Mouse (Mus musculus): ENCODE measurements around the gene Asic5. TPM values are rescaled to one million over a fixed set of nuclear protein-coding genes. Genes with fewer than 3 reads are reported as not detected.

The Asic5 gene
- polyA plus RNA-seq, 1 experiment from 2014 or later = not detected

DNA sequence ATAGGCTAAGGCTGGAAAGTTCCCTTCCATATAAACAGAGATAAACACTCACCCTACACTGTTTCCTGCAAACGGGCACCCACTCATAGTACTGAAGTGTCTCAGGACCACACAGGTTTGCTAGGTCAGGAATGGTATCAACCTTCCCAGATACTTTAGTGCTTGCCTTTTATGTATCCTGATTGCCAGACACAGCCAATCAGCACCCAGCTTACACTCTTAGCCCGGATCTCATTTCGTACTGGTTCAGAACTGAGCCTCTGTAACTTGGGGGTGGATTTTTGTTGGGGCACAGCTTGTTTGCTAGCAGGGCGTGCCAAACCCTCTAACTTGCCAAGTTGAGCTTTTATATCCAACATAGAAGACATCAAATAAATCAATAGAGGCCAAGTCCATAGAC is 6.5 kb upstream of the Asic5 start:
- no peaks in the 10 kb centered on the region for H3K27me3 ChIP-seq
- no peaks in the 10 kb centered on the region for H3K36me3 ChIP-seq
- no peak for ATAC-seq (ENCODE audit: low read depth)
- H3K9me3 ChIP-seq (replicated peaks) = no peaks in the 10 kb centered on the region
- H3K9ac ChIP-seq = no peak overlapping the region
- 39% methylated on average over 4 of the region's 4 CpGs for WGBS (ENCODE audit: insufficient replicate concordance)
- H3K4me2 ChIP-seq = no peak overlapping the region
- no peak overlapping the region for H3K4me3 ChIP-seq (replicated peaks)
- H3K27ac ChIP-seq = no peak overlapping the region
- H3K4me1 ChIP-seq (replicated peaks) = no peaks in the 10 kb centered on the region
- no peak for DNase-seq

DNA sequence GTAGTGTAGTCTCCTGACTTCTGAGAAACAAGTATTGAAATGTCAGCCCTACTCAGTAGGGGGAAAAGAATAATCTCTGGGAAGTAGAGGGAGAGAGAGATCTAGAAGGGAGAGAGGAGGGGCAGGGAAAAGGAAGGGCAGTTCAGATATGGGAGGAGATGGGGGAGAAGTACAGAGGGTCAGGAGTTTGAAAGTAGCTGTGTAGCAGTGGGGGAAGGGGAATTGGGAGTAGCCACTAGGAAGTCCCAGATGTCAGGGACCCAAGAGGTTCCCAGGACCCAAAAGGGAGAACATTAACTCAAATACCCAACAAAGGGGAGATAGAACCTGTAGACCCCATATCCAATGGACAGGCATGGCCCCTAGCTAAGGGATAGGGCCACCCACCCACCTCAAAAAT is 6.0 kb upstream of the Asic5 start, which contains the start of gene Tdo2:
Gene Tdo2, minus strand, starts transcription at position 101 of the 400 bp plus-strand sequence.
- ATAC-seq (ENCODE audit: low read depth) (no peak), DNase-seq (no peak)
- Histone ChIP-seq H3K9ac (no peak within 1 kb of the TSS), H3K27ac (no peak within 1 kb of the TSS), H3K4me2 (no peak within 1 kb of the TSS), H3K27me3 (no peaks in the 10 kb centered on the region), H3K4me1 (replicated peaks) (no peaks in the 10 kb centered on the region), H3K9me3 (replicated peaks) (no peaks in the 10 kb centered on the region), H3K36me3 (no peaks in the 10 kb centered on the region), H3K4me3 (replicated peaks) (no peak within 1 kb of the TSS)

DNA sequence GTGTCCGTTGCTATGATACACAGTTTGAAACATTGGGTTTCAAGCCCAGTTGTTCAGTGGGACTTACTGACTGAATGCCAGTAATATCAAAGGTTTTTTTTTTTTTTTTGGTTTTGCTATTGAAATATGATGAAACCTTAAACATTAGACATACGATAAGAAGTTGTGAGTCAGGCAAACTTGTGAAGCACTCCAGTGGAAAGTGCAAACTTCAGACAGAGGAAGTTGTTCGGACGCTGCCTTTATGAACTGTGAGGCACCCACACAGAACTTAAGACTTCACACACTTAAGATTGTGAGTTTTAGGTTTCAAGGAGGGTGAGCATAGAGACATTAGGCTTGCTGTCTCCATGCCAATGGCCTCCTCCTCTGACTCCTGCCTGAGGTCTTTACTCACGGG is 514 bp upstream of the Asic5 start:
- Histone ChIP-seq H3K4me1 (replicated peaks) (no peaks in the 10 kb centered on the region), H3K4me2 (no peak overlapping the region), H3K36me3 (no peaks in the 10 kb centered on the region), H3K9me3 (replicated peaks) (no peaks in the 10 kb centered on the region), H3K27me3 (no peaks in the 10 kb centered on the region), H3K27ac (no peak overlapping the region), H3K9ac (no peak overlapping the region), H3K4me3 (replicated peaks) (no peak overlapping the region)
- no peak for ATAC-seq (ENCODE audit: low read depth)
- WGBS (ENCODE audit: insufficient replicate concordance) = 66% methylated on average over 5 of the region's 5 CpGs
- no peak for DNase-seq

DNA sequence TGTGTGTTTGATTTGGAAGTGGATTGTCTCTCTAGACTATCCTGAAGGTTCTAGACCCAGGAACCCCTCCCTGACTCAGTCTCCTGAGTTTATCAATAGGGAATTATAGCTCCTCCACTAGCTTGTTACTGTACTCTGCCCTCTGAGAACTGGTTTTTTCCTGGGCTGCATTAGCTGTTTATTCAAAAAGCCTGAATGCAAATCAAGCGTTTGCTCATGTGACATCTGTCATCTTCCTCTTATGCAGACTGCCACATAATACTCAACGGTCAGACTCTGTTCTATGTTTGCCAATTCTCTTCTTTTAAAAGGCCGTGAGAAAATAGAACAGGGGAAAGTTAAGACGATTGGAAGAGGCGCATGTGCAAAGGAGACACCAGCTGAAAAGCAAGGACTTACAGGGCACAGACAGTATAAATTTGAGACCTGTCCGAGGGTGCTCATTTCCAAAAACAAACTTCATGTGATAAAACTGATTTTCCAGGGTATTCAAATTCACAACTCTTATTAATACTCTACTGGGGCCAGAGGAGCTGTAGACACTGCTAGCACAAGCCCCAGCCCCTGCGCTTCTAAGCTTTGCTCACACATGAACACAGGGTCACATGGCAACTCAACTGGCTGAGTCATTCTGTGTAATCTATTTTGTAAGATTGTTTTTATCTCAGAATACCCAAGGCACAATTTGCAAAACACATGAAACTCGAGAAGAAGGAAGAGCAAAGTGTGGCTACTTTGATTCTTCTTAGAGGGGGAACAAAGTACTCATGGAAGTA is 1.2 kb downstream of the Asic5 start:
- Histone ChIP-seq H3K9ac (no peak overlapping the region), H3K36me3 (no peaks in the 10 kb centered on the region), H3K27ac (no peak overlapping the region), H3K4me2 (no peak overlapping the region), H3K4me1 (replicated peaks) (no peaks in the 10 kb centered on the region), H3K4me3 (replicated peaks) (no peak overlapping the region), H3K27me3 (no peaks in the 10 kb centered on the region), H3K9me3 (replicated peaks) (no peaks in the 10 kb centered on the region)
- DNase-seq (no peak), ATAC-seq (ENCODE audit: low read depth) (no peak)
- WGBS (ENCODE audit: insufficient replicate concordance) = 53% methylated on average over 8 of the region's 8 CpGs

DNA sequence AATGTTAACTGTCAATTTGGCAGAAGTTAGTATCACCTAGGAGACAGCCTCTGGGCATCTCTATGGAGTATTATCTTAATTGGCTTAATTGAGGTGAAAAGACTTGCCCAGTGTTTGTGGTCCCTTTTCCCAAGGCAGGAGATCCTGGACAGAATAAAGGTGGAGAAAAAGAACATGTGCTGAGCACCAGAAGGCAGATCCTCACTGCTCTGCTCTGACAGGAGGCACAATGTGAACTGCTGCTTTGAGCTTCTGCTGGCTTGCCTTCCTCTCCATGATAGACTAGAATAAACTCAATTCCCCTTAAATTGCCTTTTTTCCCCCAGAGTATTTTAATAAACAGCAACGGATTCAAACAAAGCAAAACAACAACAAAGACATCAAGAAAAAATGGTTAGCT is 3.0 kb downstream of the Asic5 start:
- Histone ChIP-seq H3K36me3 (no peaks in the 10 kb centered on the region), H3K4me1 (replicated peaks) (0 out of 2 replicates have a peak, but pooled peaks cover 4% of the 10 kb centered on the region), H3K4me2 (no peak overlapping the region), H3K27ac (no peak overlapping the region), H3K4me3 (replicated peaks) (no peak overlapping the region), H3K27me3 (no peaks in the 10 kb centered on the region), H3K9me3 (replicated peaks) (no peaks in the 10 kb centered on the region), H3K9ac (no peak overlapping the region)
- DNase-seq (no peak), ATAC-seq (ENCODE audit: low read depth) (no peak)
- 36% methylated on average over 1 of the region's 1 CpGs for WGBS (ENCODE audit: insufficient replicate concordance)

DNA sequence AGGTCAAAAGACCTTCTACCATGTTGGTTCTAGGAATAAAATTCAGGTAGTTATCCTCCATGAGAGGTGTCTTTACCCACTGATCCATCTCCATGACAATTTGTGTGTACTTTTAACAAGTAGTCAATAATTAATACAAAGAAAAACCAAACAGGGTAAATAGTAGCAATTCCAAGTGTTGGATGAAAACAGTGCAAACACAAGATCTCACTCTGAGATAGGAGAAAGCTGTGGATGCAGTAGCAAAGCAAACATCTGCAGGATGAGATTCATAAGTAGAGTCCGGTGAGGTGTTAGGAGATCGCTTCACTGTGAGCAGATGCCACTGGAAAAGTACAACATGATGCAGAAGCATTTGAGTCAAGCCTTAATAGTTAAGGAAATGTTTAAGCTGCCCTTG is 4.0 kb downstream of the Asic5 start:
- Histone ChIP-seq H3K27ac (no peak overlapping the region), H3K27me3 (no peaks in the 10 kb centered on the region), H3K9me3 (replicated peaks) (no peaks in the 10 kb centered on the region), H3K4me1 (replicated peaks) (0 out of 2 replicates have a peak, but pooled peaks cover 4% of the 10 kb centered on the region), H3K4me3 (replicated peaks) (no peak overlapping the region), H3K4me2 (no peak overlapping the region), H3K36me3 (no peaks in the 10 kb centered on the region), H3K9ac (no peak overlapping the region)
- DNase-seq = no peak
- no peak for ATAC-seq (ENCODE audit: low read depth)
- WGBS (ENCODE audit: insufficient replicate concordance) = 72% methylated on average over 2 of the region's 2 CpGs

DNA sequence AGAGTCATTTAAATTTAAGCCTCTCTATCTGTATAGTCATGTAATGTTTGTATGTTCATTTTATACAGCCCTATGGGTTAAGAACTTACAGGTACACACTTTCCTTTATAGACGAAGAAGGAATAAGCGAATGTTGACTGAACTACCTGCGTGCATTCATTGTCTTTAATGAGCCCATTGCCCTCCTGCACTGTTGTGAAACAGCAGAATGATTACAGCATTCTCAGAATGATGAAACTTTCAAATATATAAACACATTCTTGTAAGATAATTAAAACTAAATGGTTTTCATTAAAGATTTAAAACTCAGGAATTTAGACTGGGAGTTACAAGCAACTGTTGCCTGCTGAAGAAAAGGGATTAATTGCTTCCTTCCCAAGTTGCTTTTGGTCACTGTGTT is 5.5 kb downstream of the Asic5 start:
- DNase-seq (no peak), ATAC-seq (ENCODE audit: low read depth) (no peak)
- H3K4me1 ChIP-seq (replicated peaks) = 0 out of 2 replicates have a peak, but pooled peaks cover 4% of the 10 kb centered on the region
- WGBS (ENCODE audit: insufficient replicate concordance) = 76% methylated on average over 3 of the region's 3 CpGs
- H3K27me3 ChIP-seq = no peaks in the 10 kb centered on the region
- H3K4me3 ChIP-seq (replicated peaks) = no peak overlapping the region
- no peak overlapping the region for H3K9ac ChIP-seq
- no peaks in the 10 kb centered on the region for H3K9me3 ChIP-seq (replicated peaks)
- H3K4me2 ChIP-seq = no peak overlapping the region
- H3K27ac ChIP-seq = no peak overlapping the region
- no peaks in the 10 kb centered on the region for H3K36me3 ChIP-seq

DNA sequence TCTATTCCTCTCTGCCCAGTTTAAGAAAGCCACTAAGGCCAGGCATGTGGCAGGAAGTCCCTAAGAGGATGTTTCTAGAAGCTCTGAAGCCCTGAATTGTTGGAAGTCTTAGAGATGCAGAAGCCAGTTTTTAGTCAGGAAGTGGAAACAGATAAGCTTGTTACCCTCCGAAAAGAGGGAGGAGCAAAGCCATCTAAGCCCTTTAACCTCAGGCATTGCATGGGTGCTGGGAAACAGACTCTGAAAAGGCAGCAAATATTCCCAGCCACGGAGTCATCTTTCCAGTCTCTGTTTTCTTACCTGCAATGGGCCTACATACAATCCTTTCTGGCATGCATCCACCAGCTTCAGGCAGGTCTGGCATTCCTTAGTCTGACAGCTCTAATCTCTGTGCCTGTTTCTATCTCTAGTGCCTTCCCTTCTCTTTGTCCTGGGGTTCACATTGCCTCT is 7.6 kb downstream of the Asic5 start:
- no peak overlapping the region for H3K4me2 ChIP-seq
- no peak overlapping the region for H3K4me3 ChIP-seq (replicated peaks)
- no peak overlapping the region for H3K27ac ChIP-seq
- ATAC-seq (ENCODE audit: low read depth) (no peak), DNase-seq (no peak)
- 13% methylated on average over 2 of the region's 2 CpGs for WGBS (ENCODE audit: insufficient replicate concordance)
- 0 out of 2 replicates have a peak, but pooled peaks cover 4% of the 10 kb centered on the region for H3K4me1 ChIP-seq (replicated peaks)
- no peak overlapping the region for H3K9ac ChIP-seq
- H3K36me3 ChIP-seq = no peaks in the 10 kb centered on the region
- no peaks in the 10 kb centered on the region for H3K9me3 ChIP-seq (replicated peaks)
- H3K27me3 ChIP-seq = no peaks in the 10 kb centered on the region

DNA sequence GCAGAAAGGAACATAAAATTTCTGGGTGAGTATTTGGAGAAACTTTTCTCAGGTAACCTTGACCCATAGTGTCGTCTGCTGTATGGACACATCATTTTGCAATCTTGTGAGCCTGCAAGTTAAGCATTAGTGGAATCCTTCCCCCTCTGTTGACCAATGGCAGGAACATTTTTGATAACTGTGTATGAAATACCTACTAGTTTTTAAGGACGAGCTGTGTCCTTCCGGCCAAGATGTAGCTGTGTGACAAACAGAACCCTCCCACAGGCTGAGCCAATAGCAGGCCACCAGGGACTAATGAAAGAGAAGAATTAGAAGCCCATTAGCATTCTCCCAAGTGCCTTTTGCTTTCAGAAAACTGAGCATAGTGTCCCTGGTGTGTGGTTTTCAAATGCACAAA is 8.4 kb downstream of the Asic5 start:
- Histone ChIP-seq H3K36me3 (no peaks in the 10 kb centered on the region), H3K9me3 (replicated peaks) (no peaks in the 10 kb centered on the region), H3K4me2 (no peak overlapping the region), H3K27me3 (no peaks in the 10 kb centered on the region), H3K9ac (no peak overlapping the region), H3K27ac (no peak overlapping the region), H3K4me3 (replicated peaks) (no peak overlapping the region), H3K4me1 (replicated peaks) (0 out of 2 replicates have a peak, but pooled peaks cover 4% of the 10 kb centered on the region)
- no peak for DNase-seq
- ATAC-seq (ENCODE audit: low read depth) = no peak
- 63% methylated on average over 3 of the region's 3 CpGs for WGBS (ENCODE audit: insufficient replicate concordance)

DNA sequence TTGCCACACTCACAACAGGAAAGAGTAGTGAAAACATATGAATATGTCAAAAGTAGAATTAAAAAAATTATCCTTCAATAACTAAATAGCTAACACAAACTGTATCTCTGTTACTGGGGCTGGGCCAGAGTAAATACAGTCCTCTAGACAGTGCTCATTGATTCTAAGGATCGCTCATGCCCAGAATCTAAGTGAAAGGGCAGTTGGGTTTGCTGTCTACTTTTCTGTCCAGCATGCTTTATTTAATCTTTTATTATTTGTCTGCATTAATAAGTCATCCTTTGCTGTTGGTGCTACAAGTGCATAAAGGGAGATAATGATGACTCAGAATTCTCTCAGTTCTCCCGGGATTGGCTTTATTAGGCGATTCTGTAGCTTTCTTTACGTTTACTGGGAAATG is 13.3 kb downstream of the Asic5 start:
- Histone ChIP-seq H3K4me3 (replicated peaks) (no peak overlapping the region), H3K4me1 (replicated peaks) (no peaks in the 10 kb centered on the region), H3K27ac (no peak overlapping the region), H3K9me3 (replicated peaks) (no peaks in the 10 kb centered on the region), H3K9ac (no peak overlapping the region), H3K27me3 (no peaks in the 10 kb centered on the region), H3K36me3 (no peaks in the 10 kb centered on the region), H3K4me2 (no peak overlapping the region)
- DNase-seq (no peak), ATAC-seq (ENCODE audit: low read depth) (no peak)
- WGBS (ENCODE audit: insufficient replicate concordance) = 35% methylated on average over 4 of the region's 4 CpGs

DNA sequence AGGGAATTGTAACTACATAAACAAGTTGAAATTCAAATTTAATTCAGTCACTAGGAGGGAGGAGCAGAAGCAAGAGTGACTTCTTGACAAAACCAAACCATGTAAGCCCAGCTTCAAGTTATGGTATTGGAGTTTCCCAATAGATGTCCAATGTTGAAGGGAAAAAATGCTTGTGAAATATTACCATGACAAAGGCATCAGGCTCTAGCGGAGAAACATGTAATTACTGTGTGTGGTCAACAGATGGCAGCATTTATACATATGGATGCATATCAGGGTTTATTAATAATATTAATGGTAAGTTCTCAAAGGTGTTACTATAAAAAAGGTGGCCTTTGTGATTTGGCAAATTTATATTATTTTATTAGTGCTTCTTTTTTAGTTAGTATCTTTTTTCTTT is 13.9 kb downstream of the Asic5 start:
- no peak for ATAC-seq (ENCODE audit: low read depth)
- no peak overlapping the region for H3K4me3 ChIP-seq (replicated peaks)
- DNase-seq = no peak
- no peak overlapping the region for H3K4me2 ChIP-seq
- H3K36me3 ChIP-seq = no peaks in the 10 kb centered on the region
- H3K27me3 ChIP-seq = no peaks in the 10 kb centered on the region
- H3K27ac ChIP-seq = no peak overlapping the region
- no peak overlapping the region for H3K9ac ChIP-seq
- H3K4me1 ChIP-seq (replicated peaks) = no peaks in the 10 kb centered on the region
- WGBS (ENCODE audit: insufficient replicate concordance) = 4% methylated on average over 1 of the region's 1 CpGs
- H3K9me3 ChIP-seq (replicated peaks) = no peaks in the 10 kb centered on the region

DNA sequence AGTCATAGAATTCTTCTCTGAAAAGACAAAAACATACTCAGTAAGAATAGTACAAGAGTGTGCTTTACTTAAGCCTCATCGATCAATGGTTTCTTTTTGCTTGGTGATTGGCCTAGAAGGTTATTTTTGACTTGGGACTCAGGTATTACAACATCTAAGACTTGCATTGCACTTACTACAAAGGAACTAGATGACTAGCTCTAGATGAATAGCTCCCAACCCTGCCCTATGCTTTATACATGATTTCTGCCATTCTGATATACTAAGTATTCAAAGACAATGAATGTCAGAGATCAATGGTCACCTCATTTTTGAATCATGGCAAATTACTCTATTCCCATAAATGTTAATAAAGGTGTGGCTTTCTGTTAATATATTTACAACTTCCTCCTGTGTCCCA is 24.9 kb downstream of the Asic5 start:
- Histone ChIP-seq H3K4me1 (replicated peaks) (no peaks in the 10 kb centered on the region), H3K27me3 (no peaks in the 10 kb centered on the region), H3K9me3 (replicated peaks) (no peaks in the 10 kb centered on the region), H3K4me2 (no peak overlapping the region), H3K36me3 (no peaks in the 10 kb centered on the region), H3K4me3 (replicated peaks) (no peak overlapping the region), H3K27ac (no peak overlapping the region), H3K9ac (no peak overlapping the region)
- 65% methylated on average over 1 of the region's 1 CpGs for WGBS (ENCODE audit: insufficient replicate concordance)
- DNase-seq (no peak), ATAC-seq (ENCODE audit: low read depth) (no peak)
